Mouse (Mus musculus) lung, postnatal 0 days (tissue): Measurements from ENCODE around the gene Osbpl9.

Source experiments
- CTCF ChIP-seq: IDR thresholded peaks from 2 replicates; pipeline ENCODE4 v1.5.1; 2016; ENCODE audit warnings: antibody characterized with exemption, mild to moderate bottlenecking
- EP300 ChIP-seq: IDR thresholded peaks from 2 replicates; pipeline ENCODE4 v1.6.1; 2016; ENCODE audit warnings: antibody characterized with exemption, mild to moderate bottlenecking, control low read depth

GRCm38 (mm10) chr4:109213986-109214385 lies 11.9 kb upstream of the Osbpl9 start:
- TF ChIP-seq CTCF (no peak), EP300 (no peak)
